Comparison of ENCODE assay signal across 18 mouse cellular contexts in the genomic region with DNA sequence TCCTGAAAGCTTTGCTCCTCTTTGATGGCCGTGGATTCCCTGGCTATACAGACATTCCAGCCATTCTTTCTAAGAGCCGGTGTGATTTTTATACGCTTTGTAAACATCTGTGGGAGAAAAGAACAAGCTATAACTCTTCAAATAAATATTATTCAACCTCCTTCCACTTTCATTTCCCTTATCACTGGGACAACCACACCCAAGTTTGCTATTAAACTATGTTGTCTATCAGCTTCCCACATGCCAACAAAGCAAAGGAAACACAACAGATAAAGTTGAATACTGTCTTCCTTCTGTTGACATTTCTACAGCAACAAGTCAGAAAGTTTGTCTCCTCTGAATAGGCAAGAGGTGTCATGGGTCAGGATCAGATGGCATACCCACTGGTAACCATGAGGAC. TPM values are rescaled to one million over a fixed set of nuclear protein-coding genes. Genes with fewer than 3 reads are reported as not detected.
DNase-seq lines count a peak whose midpoint lies in the region; ATAC-seq and TF ChIP-seq lines count a peak whose summit lies in the region.
"Had no signal": no experiment of that assay in that cellular context is flagged by ENCODE, and none has a peak within 500 bp of the region (broad histone marks: within the 10 kb centered on the region; RNA-seq: fewer than 3 reads in every experiment).

No protein-coding gene starts in this region.

- H3K27me3 ChIP-seq in heart, postnatal 0 days (ENCODE audit: control insufficient read depth, insufficient read depth, low read length): no peaks in the 10 kb centered on the region
- H3K27me3 ChIP-seq in liver, embryonic 13.5 days: no peaks in the 10 kb centered on the region
- H3K27me3 ChIP-seq in midbrain, embryonic 10.5 days (ENCODE audit: low read depth, poor library complexity, severe bottlenecking): no peaks in the 10 kb centered on the region
- H3K27me3 ChIP-seq: forebrain, embryonic 12.5 days; heart, embryonic 13.5 days; neural tube, embryonic 12.5 days had no signal

- no peak for TF ChIP-seq CTCF in heart, postnatal 0 days (IDR thresholded peaks at IDR 0.05; ENCODE audit: low read depth)

- H3K4me2 ChIP-seq in heart, postnatal 0 days (ENCODE audit: low read depth, low read length): no peak overlapping the region
- peak overlapping the region; percentile 52 for H3K4me2 ChIP-seq in liver, embryonic 13.5 days
- H3K4me2 ChIP-seq: forebrain, embryonic 12.5 days; heart, embryonic 13.5 days; neural tube, embryonic 12.5 days had no signal

- TF ChIP-seq EP300 in heart, postnatal 0 days (IDR thresholded peaks at IDR 0.05; ENCODE audit: low read depth): no peak

- 17% methylated on average over 3 of the region's 3 CpGs for WGBS in heart, postnatal 0 days
- WGBS in liver, embryonic 13.5 days (ENCODE audit: insufficient replicate concordance): 52% methylated on average over 3 of the region's 3 CpGs
- WGBS in midbrain, embryonic 10.5 days: 71% methylated on average over 3 of the region's 3 CpGs

- intact Hi-C loops in heart, postnatal 14 days (cut with DNase I): loop anchor here (2.0 to 5.0 kb wide), 2 partner anchors 48 to 118 kb away; a partner anchor contains a TSS

- H3K4me3 ChIP-seq in heart, postnatal 0 days (ENCODE audit: low read depth, low read length): no peak overlapping the region
- H3K4me3 ChIP-seq in liver, embryonic 13.5 days (replicated peaks): no peak overlapping the region
- H3K4me3 ChIP-seq in midbrain, embryonic 10.5 days: no peak overlapping the region
- H3K4me3 ChIP-seq: forebrain, embryonic 12.5 days; heart, embryonic 13.5 days; layer of hippocampus, adult 2 months; neural tube, embryonic 12.5 days had no signal

- no peaks in the 10 kb centered on the region for H3K9me3 ChIP-seq in heart, postnatal 0 days (replicated peaks; ENCODE audit: control insufficient read depth, low read length)
- no peaks in the 10 kb centered on the region for H3K9me3 ChIP-seq in liver, embryonic 13.5 days (replicated peaks)
- H3K9me3 ChIP-seq in midbrain, embryonic 10.5 days (replicated peaks): no peaks in the 10 kb centered on the region
- H3K9me3 ChIP-seq: forebrain, embryonic 12.5 days; heart, embryonic 13.5 days; neural tube, embryonic 12.5 days had no signal

- peak overlapping the region; percentile 44 for H3K27ac ChIP-seq in heart, postnatal 0 days (ENCODE audit: low read depth)
- H3K27ac ChIP-seq in liver, embryonic 13.5 days: peak overlapping the region; percentile 74
- no peak overlapping the region for H3K27ac ChIP-seq in midbrain, embryonic 10.5 days (replicated peaks)
- H3K27ac ChIP-seq: forebrain, embryonic 12.5 days; hindbrain, postnatal 0 days; neural tube, embryonic 12.5 days had no signal

- ATAC-seq in heart, postnatal 0 days (ENCODE audit: insufficient read depth, low read depth): no peak; the same call in 1 of the 2 replicates
- peak; percentile 72 for ATAC-seq in liver, embryonic 13.5 days (ENCODE audit: low read depth)
- ATAC-seq: hindbrain, postnatal 0 days had no signal

- no peak for DNase-seq in heart, postnatal 0 days (ENCODE audit: low spot score)
- DNase-seq in heart, postnatal 14 days: no peak
- DNase-seq in lung, postnatal 25 days (ENCODE audit: low spot score): peak; percentile 64
- no peak for DNase-seq in lung, postnatal 14 days
- DNase-seq in liver, embryonic 13.5 days: peak; percentile 18
- DNase-seq in midbrain, embryonic 10.5 days (ENCODE audit: low spot score): no peak
- DNase-seq in thymus, postnatal 10 days (ENCODE audit: low spot score in 2 of 2): no peak
- DNase-seq in frontal cortex, postnatal 25 days (ENCODE audit: low spot score in 2 of 2): no peak
- DNase-seq: adrenal gland, postnatal 14 days; cerebellum, adult 11 months; gastrocnemius, postnatal 10 days; midbrain, embryonic 14.5 days; thymus, adult 2 months had no signal

- H3K9ac ChIP-seq in heart, postnatal 0 days (replicated peaks; ENCODE audit: low read depth, low read length): no peak overlapping the region
- no peak overlapping the region for H3K9ac ChIP-seq in liver, embryonic 13.5 days
- H3K9ac ChIP-seq: forebrain, embryonic 12.5 days; heart, embryonic 13.5 days; neural tube, embryonic 12.5 days had no signal

- no peaks in the 10 kb centered on the region for H3K36me3 ChIP-seq in heart, postnatal 0 days (replicated peaks; ENCODE audit: control insufficient read depth, insufficient read depth, low read length)
- no peaks in the 10 kb centered on the region for H3K36me3 ChIP-seq in liver, embryonic 13.5 days
- H3K36me3 ChIP-seq in midbrain, embryonic 10.5 days: no peaks in the 10 kb centered on the region
- H3K36me3 ChIP-seq: forebrain, embryonic 12.5 days; heart, embryonic 13.5 days; neural tube, embryonic 12.5 days had no signal

- H3K4me1 ChIP-seq in heart, postnatal 0 days (ENCODE audit: control insufficient read depth, insufficient read depth): peaks cover 21% of the 10 kb centered on the region
- peaks cover 53% of the 10 kb centered on the region for H3K4me1 ChIP-seq in liver, embryonic 13.5 days (replicated peaks)
- peaks cover 43% of the 10 kb centered on the region for H3K4me1 ChIP-seq in midbrain, embryonic 10.5 days

RNA-seq across cellular contexts. Expression of a gene that starts 48.9 kb away (rescaled TPM):
- 36.1 and 47.5 TPM in 2 replicates for total RNA-seq in heart, postnatal 0 days (2014; rRNA removed; ENCODE audit: low replicate concordance)
- polyA plus RNA-seq in heart, postnatal 0 days (2015; fragmentation: Nextera tagmentation; extraction: Ambion mirVana): 3.1 and 3.3 TPM in 2 replicates
- 10 to 100 TPM; 44.9 to 45.3 TPM for total RNA-seq in heart, postnatal 14 days (2021)
- polyA plus RNA-seq in liver, embryonic 13.5 days (2015; fragmentation: Nextera tagmentation; extraction: Ambion mirVana): 0.56 and 0.82 TPM in 2 replicates
- 2.8 and 4.9 TPM in 2 replicates for polyA plus RNA-seq in midbrain, embryonic 10.5 days (2016; fragmentation: Nextera tagmentation; extraction: Ambion mirVana)

Comparison
In these comparisons a context has a peak if more than half of its experiments do, and no peak if none do; other contexts are left out.
1. DNase-seq: peak in lung, postnatal 25 days (single experiment) and liver, embryonic 13.5 days (single experiment); none in heart, postnatal 0 days (single experiment), heart, postnatal 14 days (0 of 2), lung, postnatal 14 days (single experiment), midbrain, embryonic 10.5 days (single experiment), thymus, postnatal 10 days (0 of 2) and frontal cortex, postnatal 25 days (0 of 2).